Mouse (Mus musculus) G1E (cell line): ENCODE data around the gene Pds5a.

ENCODE experiments used
- CTCF ChIP-seq: IDR thresholded peaks from 2 replicates; pipeline ENCODE4 v1.5.1; 2012; ENCODE audit warnings: low read depth, low read length, inconsistent platforms, mixed read lengths
- TAL1 ChIP-seq: conservative IDR thresholded peaks from 2 replicates; pipeline ENCODE4 v1.6.1; 2012; ENCODE audit warnings: low read depth, low read length, inconsistent platforms, mixed read lengths

GRCm38 (mm10) chr5:65565486-65565885, 132.6 kb downstream of the Pds5a start:
- no peak for TF ChIP-seq CTCF
- TF ChIP-seq TAL1: no peak
